Mouse (Mus musculus): ENCODE measurements around the gene Mybph.

The Mybph gene

DNA sequence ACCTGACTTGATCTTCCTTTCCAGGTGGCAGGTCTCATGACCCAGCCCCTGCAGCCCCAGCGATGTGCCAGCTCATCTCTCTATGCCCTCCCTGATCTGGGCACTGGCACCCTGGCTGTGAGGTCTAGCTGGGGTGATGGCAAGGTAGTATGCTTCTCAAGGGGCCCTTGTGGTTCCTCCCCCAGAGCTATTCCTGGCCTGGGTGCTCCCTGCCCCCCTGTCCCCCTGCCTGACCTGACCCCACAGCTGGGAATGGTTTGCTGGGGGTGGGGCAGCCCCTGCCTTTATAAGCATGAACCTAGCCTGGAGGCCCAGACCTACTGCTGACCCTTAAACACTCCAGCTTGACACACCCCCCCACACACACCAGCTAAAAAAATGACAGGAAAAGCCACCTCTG is at the start of gene Mybph:
TSS of gene Mybph (plus strand) at position 323 of the 400 bp plus-strand sequence.
- no peak for DNase-seq (ENCODE audit: low read depth, low spot score)

DNA sequence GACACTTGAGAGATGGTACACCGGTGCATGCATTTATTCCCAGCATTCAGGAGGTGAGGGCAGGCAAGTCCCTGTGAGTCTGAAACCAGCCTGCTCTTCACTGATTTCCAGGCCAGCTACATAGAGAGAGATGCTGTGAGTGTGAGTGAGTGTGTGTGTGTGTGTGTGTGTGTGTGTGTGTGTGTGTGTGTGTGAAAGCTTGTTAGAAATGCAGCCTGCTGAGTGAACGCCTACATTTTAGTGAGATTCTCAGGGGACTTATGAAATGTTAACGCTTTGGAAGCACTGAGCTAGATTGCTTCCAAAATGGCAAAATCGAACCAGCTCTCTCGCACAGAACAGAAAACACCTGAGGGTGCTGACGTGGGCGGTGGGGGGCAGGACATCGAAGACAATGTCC is 47.2 kb upstream of the Mybph start:
- DNase-seq (ENCODE audit: low read depth, low spot score), result peak; percentile 83

GRCm38 (mm10) chr1:134150076-134150475 is 43.2 kb upstream of the Mybph start:
- no peak for DNase-seq (ENCODE audit: low read depth, low spot score)

- DNase-seq (ENCODE audit: low read depth, low spot score), result no peak
Measured at GRCm38 (mm10) chr1:134150745-134151144, 42.5 kb upstream of the Mybph start.

- DNase-seq (ENCODE audit: low read depth, low spot score), result peak; percentile 94
Measured at GRCm38 (mm10) chr1:134151655-134152412, 41.4 kb upstream of the Mybph start.

DNA sequence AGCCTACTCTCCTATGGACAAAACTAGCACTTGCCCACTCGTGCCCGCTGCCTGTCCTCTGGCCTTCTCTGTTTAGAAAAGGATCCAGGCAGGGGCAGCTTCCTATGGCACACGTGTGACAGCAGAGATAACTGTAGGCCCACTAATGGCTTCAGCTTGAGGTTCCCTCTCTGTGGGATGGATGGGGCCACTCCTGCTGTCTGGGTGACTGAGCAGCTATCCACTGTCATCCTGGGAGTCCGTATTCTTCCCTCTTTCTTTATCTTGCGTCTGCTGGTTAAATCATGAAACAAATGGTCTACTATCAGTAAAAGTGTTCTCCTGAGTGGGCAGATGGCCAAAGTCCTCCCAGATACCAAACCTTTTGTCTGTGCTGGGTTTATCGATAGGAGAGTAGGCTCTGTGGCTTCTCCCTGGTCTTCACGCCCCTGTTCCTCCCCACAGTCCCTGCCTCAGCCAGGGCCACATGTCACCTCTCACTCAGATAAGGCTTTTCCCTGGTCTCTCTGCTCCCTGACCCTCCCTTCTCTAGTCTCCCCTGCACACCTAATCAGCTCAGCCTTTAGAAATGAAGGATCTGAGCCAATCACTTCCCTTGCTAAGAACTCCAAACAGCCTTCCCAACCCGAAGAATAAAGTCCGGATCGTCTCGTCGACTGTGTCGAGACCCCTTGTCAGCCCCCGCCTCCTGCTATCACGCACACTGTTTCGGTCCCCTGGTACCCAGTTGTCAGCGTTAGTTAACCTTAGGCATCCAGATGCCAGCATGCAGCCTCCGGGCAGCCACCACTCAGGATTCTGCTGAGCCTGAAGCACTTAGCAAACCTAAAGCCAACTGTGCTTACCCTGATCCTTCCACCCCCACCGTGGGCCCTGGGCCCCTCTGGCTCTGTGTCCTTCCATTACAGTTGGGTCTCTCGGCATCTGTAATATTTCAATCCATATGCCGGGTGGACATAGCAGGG is 40.3 kb upstream of the Mybph start:
- no peak for DNase-seq (ENCODE audit: low read depth, low spot score)

DNA sequence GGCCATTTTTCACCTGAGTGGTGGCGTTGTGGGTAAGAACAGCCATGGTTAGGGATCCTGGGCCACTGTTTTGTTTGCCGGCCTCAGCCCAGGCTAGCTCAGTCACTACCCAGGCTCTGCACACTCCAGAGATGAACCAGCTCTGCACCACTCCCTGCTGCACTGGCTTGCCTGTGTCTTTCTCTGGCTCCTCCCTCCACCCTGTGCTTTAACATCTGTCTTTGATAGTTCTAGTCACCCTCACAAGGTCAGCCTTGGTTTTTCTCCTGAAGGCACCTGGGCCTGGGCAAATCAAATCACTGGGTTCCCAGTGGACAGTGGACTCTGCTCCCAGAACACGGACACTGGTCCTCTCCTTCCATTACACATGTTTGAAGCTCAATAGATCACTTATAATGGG is 39.1 kb upstream of the Mybph start:
- no peak for DNase-seq (ENCODE audit: low read depth, low spot score)

DNA sequence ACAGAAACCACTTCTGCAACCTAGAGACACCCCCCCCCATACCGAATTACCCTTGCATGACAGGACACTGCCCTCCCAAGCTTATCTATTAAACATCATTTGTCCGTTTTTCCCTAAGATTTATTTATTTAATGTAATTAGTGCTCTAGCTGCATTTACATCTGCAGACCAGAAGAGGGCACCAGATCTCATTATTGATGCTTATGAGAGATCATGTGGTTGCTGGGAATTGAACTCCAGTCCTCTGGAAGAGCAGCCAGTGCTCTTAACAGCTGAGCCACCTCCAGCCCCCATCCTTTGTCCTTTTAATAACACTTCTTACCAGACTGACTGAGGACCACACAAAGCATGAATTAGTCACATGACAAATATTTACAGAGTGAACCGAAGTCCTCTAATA is 38.6 kb upstream of the Mybph start:
- DNase-seq (ENCODE audit: low read depth, low spot score), result no peak

- no peak for DNase-seq (ENCODE audit: low read depth, low spot score)
Measured at GRCm38 (mm10) chr1:134160404-134160803, 32.8 kb upstream of the Mybph start.

DNA sequence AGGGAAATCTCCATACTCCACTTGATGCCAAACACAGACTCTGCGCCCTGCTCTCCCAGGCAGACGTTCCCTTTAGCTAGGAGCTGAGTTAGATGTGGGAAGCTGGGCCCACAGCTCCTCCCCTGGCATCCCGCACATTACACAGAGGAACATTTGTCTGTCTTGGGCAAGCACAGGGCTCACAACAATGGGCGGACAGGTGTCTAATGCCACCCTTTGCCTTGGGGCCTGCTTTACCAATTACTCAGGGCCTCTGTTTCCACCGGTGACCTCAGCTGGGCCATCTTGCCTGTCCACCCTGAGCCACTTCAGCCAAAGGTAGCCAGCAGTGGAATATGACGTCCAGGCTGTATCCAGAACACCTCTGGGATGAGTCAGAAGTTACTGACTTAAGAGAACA is 31.8 kb upstream of the Mybph start:
- no peak for DNase-seq (ENCODE audit: low read depth, low spot score)

DNA sequence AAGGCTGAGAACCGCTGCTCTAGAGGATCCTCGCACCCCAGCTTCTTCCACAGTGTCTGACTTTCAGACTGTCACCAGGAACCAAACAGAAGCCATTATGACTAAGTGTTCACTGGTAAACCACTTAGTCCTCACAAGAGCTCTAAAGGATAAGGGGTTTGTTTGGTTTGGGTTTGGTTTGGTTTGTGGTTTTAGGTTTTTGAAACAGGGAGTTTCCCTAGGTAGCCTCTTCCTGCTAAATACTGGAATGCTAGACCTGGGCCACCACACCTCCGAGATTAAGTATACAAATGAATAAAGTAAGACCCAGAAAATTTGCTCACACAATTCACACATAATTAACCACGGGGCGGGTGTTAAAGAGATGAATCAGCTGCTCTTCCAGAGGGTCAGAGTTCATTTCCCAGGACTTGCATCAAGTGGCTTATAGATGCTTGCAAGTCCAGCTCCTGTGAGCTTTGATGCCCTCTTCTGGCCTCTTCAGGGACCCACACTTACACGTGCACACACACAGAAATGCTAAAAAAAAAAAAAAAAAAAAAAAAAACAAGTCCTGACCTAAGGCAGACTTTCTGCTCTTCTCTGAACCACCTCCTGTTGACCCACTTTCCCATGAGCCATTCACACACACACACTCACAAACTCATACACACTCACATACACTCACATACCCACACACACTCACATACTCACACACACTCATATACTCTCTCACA is 30.6 kb upstream of the Mybph start:
- no peak for DNase-seq (ENCODE audit: low read depth, low spot score)

DNA sequence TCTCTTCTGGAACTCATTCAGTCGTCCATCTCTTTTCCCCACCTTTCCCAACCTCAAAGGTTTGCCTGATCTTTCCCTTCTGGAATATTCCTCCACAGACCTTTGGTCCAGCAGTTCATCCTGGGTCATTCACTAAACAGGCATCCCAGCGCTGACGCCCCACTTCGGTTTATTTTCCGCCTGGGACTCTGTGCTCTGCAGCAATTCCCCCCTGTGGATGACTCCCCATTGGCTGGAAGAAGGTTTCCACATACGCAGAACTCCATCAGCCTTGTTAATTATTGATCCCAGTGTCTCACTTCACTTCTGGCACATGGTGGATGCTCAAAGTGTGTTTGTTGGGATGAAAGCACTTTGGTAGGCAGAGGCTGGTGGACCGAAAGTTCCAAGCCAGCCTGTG is 29.8 kb upstream of the Mybph start:
- no peak for DNase-seq (ENCODE audit: low read depth, low spot score)

GRCm38 (mm10) chr1:134164454-134164853 is 28.8 kb upstream of the Mybph start:
- DNase-seq (ENCODE audit: low read depth, low spot score), result no peak

- DNase-seq (ENCODE audit: low read depth, low spot score), result no peak
Measured at GRCm38 (mm10) chr1:134166547-134166946, 26.7 kb upstream of the Mybph start.

- DNase-seq (ENCODE audit: low read depth, low spot score), result peak; percentile 86
Measured at GRCm38 (mm10) chr1:134167416-134168305, 25.6 kb upstream of the Mybph start.

DNA sequence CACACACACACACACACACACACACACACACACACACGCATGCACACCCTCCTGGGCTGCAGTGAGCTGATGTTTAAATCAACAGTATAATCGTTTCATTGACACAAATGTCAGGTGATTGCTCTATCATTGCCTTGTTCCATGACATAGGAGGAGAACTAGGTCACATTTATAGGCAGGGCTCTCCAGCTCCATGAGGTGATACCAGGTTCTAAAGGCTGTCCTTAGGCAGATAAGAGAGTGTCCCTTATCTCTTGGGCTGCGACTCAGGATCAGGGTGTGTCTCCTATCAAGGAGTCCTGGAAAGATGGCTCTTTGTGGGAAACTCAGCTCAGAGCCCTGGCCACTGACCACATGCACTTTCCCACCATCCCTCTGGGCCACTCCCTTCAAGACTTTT is 24.7 kb upstream of the Mybph start:
- DNase-seq (ENCODE audit: low read depth, low spot score), result no peak

DNA sequence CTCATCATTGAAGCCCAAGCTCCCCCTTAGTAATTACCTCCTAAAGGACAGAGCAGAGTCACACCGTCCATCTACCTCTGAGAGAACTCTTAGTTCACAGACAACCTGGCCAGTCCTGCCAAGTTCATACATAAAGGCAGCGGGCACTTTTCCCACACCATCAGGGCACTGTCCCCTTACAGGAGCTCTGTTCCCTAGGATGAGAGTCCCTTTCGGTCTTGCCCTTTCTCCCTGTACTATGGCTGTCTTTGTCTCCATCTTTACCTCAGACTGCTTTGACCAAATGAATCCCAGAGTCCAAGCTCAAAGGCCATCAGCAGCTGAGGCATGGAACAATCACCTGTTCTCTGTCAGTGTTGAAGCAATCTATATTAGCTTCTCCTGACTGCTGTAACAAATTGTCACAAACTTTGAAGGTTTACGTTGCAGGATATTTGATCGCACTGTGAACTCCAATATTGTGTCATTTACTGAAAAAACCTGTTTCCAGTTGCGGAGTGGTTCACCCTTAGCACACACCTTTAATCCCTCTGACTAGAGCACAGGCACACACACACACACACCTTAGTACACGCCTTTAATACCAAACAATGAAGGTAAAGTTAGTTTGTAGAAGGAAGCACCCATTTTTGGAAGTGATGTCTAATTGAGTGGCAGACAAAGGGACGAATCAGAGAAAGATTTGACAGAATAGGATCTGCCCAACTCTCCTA is 24.1 kb upstream of the Mybph start:
- DNase-seq (ENCODE audit: low read depth, low spot score), result no peak

- DNase-seq (ENCODE audit: low read depth, low spot score), result no peak
Measured at GRCm38 (mm10) chr1:134173081-134173480, 20.2 kb upstream of the Mybph start.

DNA sequence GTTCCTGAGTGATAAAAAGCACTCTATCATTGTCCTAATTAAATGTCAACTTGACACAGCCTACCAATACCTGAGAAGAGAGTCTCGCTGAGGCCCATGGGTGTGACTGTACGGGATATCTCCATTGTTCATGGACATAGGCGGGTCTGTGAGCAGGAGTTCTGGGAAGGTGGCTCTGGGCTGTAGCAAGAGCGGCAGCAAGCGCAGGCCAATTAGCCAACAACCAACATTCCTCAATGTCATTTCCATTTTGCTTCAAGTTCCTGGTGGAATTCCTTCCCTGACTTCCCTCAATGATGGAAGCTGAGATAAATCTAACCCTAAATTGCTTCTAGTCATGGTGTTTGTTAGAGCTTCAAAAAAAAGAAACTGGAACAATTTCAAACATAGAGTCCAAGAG is 15.3 kb upstream of the Mybph start:
- DNase-seq (ENCODE audit: low read depth, low spot score), result no peak

GRCm38 (mm10) chr1:134182025-134182424 is 11.2 kb upstream of the Mybph start, which contains the start of gene Chil1:
TSS of gene Chil1 (plus strand) at chr1:134182176.
- peak; percentile 69 for DNase-seq (ENCODE audit: low read depth, low spot score)

Data from brain, adult 2 months (tissue).